Mouse (Mus musculus) adrenal gland, adult 18-20 months (tissue): ENCODE results near the gene Mgrn1. TPM values are rescaled to one million over a fixed set of nuclear protein-coding genes. Genes with fewer than 3 reads are reported as not detected.

Source experiments
- DNase-seq, 2 experiments: peaks; one replicate each; pipeline ENCODE4 v3.0.0; 2021 to 2022; ENCODE audit warnings: low spot score in 2 of 2
- total RNA-seq, 2 experiments: library from RNA; stranded (reverse); gene quantifications; 1 replicate in 1 of 2; 2 replicates in 1 of 2; pipeline ENCODE4 v1.2.3; 2021

Gene Mgrn1
- total RNA-seq, 2 experiments from 2014 or later, result 83.7 to 86.4 TPM

DNA sequence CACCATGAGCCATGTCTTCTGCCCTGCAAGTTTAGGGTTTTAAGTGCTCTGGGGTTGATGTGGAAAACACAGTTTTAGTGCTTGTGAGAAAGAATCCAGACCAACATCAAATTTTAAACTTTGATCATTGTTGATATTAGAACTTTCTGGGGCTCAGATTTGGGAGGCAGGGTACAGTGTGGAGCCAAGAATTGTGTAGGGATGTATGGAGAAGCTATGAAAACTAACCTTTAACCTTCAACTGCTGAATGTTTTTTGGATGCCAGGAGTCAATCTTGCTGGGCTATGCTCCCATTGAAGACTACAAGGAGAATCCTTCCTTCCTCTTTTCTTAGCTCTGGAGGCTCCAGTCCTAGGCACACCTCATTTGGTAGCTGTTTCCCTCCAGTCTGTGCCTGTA is 20.5 kb downstream of the Mgrn1 start:
- DNase-seq, result no peak

DNA sequence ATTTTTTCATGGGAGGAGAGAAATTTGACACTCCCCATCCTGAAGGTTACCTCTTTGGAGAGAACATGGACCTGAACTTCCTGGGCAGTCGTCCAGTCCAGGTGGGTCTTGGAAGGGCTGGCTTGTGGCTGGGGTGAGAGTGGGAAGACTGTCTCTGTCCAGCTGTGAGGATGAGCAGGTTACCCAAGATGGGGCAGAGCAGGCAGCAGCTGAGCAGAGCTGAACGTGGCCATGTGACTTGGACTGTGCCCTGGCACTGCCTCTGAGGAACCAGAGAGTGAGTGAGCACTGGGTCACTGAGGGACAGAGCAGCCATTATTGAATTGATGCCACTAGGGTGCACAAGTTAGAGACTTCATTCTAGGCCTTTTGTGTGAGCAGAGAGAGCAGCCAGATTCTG is 21.3 kb downstream of the Mgrn1 start:
- no peak for DNase-seq

DNA sequence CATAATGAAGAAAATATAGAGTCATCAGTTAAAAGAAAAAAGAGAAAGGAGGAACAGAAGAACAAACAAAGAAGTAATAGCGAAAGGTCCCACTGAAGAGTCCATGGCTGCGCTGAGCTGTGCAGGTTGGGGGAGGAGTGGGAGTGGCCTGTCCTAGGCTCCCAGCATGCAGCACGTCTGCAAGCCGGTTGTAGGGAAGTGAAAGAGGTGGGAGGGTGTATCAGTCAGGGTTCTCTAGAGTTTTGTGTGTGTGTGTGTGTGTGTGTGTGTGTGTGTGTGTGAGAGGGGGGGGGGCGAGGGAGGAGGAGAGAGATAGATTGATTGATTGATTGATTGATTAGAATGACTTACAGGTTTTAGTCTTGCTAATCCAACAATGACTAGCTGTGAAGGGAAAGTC is 21.9 kb downstream of the Mgrn1 start:
- DNase-seq, result no peak

DNA sequence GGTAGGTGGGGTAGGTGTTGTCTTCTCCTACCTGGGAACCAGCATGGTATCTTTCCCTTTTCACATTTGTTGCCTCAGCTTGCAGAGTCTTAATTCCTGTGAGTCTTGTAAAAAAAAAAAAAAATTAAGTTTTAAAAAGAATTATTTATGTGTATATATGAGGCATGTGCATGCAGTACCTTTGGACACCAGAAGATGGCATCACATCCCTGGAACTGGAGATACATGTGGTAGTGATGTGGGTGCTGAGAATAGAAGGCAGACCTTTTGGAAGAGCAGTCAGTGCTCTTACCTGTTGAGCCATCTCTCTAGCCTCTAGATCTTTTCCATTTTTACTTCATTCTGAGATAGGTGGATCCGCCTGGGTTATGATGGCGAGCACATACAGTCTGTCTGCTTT is 23.7 kb downstream of the Mgrn1 start:
- no peak for DNase-seq

DNA sequence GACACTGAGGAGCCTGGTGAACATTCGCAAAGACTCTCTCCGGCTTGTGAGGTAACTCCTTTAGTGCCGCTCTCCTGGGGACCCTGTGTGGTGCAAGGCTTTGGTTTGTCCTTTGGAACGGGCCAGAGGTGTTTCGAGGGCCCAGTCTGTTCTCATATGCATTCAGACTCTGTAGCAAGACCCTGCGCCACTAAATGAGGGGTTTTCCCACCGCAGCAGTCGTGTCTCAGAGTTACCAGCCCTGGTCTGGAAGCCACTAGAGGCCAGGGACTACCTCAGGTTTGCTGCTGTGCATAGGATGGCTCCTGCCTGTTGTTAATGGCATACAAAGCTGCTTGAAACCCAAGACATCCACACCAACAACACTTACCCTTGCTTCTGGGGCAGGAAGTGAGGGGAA is 24.7 kb downstream of the Mgrn1 start:
- no peak for DNase-seq

DNA sequence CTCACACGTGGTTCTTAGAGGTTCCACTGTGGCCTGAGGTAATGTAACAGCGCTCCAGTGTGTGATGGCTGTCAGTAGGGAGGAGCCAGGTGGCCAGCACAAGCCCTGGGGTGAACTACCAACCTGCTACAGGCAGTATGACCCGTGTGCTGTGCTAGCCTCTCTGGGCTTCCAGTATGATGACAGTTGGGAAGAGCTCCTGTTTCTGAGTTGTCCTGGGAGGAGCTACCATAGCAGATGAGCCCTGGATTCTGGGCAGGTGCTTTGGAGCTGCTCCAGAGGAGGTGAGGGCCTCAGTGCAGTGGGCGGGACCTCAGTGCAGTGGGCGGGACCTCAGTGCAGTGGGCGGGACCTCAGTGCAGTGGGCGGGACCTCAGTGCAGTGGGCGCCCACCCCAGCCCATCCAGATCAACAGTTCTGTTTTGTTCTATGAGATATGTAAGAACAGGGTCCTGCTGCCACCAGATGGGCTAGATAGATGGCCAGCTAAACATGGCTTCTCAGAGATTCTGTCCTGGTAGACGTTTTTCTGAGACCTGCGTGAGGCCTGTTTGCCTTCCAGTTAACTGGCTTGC is 26.1 kb downstream of the Mgrn1 start:
- DNase-seq, result no peak

DNA sequence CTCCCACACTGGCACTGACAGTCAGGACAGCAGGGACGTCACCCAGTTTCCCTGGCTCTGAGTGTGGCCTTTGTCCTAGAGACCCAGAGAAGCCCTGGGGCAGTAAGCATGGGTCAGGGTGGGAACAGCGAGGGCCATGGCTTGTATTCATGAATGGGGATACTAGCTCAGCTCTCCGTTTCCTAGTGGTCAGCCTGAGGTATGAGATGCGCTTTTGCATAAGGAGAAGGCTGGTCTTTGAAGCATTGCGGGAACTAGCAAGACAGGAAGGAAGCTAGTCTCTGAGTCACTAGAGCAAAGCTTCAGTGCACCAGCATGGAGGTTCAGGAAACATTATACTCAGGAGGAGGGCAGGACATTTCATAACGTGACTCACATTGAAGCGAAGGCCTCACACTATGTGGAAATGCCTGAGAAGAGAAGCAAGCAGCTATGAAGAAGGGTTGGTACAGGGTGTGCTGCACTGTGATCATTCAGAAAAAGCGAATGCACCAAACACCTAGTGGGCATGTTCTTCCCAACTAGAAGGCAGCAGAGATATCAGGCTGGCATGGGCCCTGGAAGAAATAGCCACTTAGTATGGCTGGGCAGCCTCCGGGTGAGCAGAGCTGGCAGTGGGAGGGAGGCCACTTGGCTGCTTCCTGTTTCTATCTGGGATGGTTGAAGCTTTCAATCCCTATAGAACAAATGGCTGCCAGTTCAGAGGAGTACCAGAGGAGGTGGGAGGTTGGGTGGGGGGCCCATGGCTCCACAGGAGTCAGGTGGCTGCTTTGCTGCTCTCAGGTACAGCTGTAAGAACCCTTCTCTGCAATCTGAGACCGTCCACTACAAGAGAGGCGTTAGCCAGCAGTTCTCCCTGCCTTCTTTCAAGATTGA is 27.1 kb downstream of the Mgrn1 start:
- DNase-seq, result no peak

DNA sequence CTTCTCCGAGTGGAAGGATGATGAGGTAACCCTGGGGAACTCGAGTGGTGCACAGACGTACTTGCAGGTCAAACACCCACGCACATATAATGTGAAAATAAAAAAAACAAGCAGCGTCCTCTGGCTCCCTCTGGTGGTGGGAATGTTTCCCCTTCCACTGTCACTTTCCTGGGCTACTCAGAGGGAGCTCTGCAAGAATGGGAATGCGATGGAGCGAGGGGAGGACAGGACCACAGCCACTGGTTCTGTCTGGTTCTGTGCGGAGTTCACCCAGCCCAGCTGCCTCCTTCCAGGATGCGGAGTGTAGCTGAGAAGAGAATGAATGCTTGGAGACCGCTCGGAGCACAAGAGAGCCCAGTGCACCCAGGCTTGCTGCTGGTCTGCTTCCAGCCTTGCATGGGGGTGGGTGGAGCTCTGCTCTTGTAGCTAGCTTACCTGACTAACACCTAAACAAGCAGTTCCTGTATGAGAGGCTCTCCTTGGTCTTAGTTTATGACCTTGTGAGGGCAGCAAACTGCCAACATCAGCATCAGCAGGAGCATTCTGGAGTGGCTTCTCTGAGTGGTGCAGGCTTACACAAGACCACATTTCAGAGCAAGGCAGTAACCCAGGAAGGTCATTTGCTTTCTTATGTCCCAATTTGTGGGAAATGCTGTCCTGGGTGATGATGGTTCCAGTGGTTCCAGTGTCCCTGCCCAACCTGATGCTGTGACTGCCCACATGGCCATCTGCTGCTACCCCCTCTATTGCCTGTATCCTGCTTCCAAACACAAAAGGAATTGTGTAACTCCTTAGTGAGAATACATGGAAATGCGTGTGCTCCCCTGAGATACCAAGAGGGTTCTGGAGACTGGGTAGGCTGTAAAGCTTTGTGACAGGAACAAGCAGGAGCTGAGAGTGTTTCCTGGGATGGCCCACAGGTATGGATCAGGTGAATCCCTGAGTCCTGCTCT is 28.0 kb downstream of the Mgrn1 start:
- DNase-seq, result peak; percentile 88 to 89

DNA sequence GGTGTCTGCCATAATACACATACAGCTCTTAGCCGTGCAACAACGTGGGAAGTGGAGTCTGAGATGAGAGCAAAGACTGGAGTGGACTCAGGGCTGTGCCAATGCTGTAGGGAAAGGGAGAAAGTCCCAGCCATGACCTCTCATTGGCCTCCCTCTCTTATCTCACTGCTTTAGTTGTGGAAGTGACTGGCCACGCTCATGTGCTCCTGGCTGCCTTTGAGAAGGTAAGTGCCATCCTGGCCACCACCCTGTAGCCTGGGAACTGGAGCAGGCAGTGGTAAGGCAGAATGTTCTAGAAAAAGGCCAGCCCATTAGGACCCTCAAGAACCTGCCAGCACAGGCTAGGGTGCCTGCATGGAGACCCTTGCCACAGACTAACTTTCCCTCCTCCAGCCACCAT is 29.9 kb downstream of the Mgrn1 start:
- DNase-seq, result no peak

DNA sequence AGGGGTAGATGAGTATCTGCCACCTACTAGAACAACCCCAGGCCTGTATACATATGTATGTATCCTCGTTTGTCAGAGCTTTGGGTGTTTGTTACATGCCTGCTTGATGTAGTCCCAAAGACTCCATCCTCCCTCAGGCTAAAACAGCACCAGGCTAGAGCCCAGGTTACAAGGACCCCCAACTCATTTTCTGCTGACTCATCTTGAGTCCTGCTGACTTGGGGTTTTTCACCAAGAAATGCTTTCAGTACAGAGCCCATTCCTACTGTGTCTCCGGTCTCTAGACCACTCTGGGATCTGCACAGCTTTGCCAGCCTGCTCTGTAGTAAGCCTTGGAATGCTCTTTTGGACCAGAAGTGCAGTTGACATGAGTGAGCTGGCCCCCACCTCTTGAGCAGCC is 30.6 kb downstream of the Mgrn1 start:
- DNase-seq, result no peak

DNA sequence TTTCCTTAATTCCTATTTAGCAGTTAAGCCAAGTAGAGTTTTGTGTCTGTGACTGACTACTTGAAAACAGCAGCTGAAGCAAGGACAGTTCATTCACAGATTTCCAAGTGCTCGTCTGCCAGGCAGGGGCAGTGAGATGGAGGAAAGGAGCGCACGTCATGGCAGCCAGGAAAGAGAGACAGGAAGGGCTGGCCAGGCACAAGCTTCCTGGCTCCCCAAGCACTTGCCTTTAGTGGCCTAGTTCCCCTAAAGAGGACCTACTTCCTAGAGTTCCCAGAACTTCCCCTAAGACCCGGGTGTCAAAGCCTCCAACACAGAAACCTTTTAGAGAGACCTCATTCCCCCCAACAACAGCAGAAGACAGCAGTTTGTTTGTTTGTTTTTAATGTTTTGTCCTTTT is 34.5 kb downstream of the Mgrn1 start:
- no peak for DNase-seq

DNA sequence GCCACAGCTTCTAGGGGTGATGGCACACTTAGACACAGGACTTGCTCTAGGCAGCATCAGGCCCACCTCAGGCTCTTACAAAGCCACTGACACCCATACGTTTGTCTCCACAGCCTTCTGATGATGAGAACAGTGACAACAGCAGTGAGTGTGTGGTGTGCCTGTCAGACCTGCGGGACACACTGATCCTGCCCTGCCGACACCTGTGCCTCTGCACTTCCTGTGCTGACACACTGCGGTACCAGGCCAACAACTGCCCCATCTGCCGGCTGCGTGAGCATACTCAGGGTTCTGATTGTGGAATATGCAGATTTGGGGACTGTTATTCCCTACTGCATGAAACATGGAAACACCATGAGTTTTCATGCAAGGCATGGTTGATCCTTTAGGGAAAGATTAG is 36.4 kb downstream of the Mgrn1 start:
- no peak for DNase-seq

DNA sequence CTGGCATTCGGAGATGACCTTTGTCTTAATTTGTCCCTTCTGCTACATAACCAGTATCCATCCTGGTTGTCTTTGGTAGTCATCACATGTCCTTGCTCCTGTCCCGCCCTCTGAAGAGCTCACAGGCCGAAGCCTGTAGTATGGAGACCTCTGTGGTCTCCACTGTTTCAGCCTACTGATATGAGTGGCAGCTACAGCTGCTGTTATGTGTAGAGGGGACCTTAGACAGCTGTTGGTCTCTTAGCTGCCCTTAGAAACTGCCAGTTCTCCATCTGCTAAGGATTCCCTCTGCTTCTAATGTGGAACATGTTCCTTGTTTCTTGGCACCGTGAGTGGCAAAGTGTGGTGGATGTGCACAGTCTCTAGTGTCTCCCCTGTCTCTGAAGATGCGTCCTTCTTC is 37.9 kb downstream of the Mgrn1 start:
- DNase-seq, result no peak

DNA sequence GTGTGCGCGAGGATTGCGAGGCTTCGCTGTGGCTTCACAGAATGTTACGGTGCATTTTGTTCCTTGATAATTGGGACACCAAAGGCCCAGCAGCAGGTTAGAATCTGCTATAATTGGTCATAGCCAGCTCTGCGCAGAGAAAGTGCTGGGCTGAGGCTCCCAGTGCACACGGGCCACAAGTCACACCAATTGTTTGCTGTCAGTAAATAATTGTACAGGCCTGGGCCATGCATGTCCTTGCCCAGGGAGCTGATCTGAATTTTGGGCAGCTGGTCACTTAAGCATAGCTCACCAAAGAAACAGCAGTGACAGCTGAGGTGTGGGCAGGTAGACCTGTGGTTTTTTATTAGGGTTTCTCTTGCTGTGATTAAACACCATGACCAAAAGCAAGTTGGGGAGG is 41.9 kb downstream of the Mgrn1 start:
- no peak for DNase-seq

DNA sequence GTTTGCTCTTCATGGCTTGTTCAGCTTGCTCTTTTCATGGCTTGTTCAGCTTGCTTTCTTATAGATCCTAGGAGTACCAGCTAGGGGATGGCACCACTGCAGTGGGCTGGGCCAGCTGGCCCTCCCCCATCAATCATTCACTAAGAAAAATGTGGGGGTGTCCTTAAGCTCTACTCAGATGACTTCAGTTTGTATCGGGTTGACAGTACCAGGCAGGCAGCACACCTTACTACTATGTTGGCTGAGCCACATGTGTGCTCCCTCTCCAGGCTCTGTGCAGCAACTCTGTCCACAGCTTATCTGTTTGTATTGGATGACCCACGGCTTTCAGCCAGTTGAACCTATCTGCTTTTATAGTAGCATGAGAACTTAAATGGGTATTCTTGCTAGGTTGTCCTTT is 42.4 kb downstream of the Mgrn1 start:
- DNase-seq, result no peak

DNA sequence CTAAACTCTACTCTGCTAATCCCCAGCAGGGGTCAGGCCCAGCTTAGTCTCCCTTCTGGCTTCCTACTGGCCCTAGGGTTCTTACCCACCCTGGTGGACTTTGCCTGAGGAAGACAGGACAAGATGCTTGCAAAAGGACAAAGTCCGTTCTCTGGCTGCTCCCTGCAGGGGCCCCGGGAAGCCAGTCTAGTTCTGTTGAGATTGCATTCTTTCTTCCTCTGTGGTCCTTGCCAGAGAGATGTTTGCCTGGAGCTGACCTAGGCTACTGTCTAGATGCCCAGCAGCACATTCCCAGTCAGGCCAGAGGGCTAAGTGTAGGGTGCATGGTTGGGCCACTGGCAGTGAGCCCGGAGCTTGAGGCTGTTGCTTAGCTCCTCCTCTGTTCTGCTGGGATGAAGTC is 46.4 kb downstream of the Mgrn1 start:
- DNase-seq, result no peak

DNA sequence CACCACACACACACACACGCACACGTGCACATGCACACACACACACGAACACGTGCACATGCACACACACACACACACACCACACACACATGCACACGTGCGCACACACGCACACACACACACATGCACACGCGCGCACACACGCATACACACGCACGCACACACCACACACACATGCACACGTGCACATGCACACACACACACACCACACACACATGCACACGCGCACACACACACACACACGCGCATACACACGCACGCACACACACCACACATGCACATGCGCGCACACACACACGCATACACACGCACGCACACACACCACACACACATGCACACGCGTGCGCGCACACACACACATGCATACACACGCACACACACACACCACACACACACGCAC is 49.4 kb downstream of the Mgrn1 start:
- no peak for DNase-seq

DNA sequence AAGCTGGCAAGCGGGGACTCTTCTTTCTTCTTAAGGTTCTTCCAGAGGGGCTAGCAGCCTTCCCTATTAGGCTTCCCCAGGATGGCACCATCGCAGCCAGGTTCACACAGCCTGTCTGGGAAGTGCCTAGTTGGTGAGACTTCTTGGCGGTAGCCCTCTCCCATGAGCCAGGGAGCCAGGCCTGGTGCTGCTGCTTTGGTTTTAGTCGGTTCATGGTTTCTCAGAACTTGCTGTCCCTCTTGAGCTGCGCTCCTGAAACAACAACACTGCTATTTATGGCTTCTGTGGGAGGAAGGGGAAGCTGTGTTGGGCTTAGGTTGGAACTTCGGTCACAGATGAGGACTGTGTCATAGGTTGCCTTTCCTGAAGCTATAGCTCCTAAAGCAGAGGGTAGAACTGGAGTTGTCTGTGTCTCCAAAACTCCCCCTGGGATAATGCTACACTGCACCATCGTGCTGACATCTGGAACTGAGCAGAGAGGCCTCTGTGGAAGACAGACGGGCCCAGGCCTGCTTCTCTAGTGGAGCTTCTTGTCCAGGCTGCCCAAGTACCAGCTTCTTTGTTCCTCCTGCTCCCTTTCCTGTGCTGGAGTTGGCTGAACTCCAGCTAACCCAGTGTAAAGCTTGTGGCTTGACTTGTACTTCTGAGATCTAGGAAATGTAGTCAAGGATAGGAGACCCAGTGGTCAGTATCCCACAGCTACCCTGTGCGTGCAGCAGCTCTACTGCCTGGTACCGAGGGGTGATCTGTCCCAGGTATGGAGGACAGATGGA is 50.1 kb downstream of the Mgrn1 start:
- no peak for DNase-seq

DNA sequence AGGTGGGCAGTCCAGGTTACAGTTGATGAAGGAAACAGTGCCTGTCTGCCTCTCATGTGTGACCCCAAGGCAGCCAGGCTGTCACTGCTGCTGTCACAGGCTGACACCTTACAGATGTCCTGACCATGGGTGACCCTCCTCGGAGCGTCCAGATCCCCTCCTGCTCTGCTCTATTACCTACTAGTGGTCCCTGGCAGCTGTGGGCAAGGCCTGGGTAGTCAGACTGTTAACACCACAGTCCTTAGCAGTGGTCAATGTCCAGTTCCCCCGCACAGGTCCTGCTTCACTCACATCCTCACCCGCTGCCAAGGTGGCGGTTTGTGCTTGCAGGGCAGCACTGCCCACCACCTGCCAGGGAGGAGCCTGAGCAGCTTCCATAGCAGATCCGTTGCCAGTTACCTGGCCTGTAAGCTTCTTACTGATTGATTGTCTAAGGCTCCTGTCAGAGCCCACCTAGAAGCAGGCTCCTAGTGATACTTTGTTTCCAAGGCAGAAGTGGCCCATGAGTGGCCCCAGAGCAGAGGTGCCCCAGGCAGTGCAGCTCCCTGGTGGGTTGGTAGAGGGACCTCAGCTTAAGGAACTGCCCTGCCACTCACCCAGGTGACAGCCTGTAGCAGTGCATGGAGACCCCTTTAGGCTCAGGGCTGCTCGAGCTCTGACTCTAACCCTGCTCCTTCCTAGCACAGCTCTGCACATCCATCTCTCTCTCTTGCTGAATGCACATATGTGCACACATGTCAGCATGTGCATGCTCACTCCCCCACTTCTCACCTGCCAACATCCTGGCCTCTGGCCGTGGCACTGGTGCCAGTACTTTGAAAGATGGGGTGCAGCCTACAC is 51.5 kb downstream of the Mgrn1 start:
- no peak for DNase-seq

DNA sequence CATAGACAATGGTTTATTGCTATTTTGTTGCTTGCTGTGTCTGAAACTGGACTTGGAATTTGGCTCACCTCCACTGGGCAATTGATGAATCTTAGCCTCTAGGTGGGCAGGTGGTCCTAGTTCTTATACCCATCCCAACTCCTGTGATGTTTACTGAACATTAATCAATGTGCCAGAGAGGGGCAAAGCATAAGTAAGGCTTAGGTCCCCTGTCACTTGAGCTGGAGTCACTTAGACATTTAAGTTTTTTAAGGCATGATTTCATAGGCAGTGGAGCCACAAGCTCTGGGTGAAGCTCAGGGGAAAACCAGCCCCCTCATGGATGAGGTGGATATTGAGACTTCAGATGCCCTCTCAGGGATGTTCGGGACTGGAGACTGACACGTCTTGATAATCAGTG is 52.4 kb downstream of the Mgrn1 start, which contains the start of gene Nudt16l1:
TSS of gene Nudt16l1 (plus strand) at position 301 of the 400 bp plus-strand sequence.
- DNase-seq, result no peak
